Mouse (Mus musculus) CD8-positive naive resting alpha-beta T cell, adult 2 months (primary cell): Measurements from ENCODE around the gene Pde8b.
"Not testable (repeated sequence)": the region's sequence is repeated elsewhere in the genome, so short reads cannot be mapped to it uniquely, and the experiment has no call there.

ENCODE experiments used
- DNase-seq, 2 experiments: peaks; one replicate each; pipeline ENCODE4 v3.0.0; 2022; ENCODE audit warnings: low read depth in 2 of 2, low spot score in 2 of 2

Gene Pde8b

GRCm38 (mm10) chr13:95221882-95222568 is 28.1 kb downstream of the Pde8b start:
- DNase-seq, result no peak

- not testable (repeated sequence) for DNase-seq
Observed at GRCm38 (mm10) chr13:95215661-95216170, 34.4 kb downstream of the Pde8b start.

GRCm38 (mm10) chr13:95212320-95212719 is 37.8 kb downstream of the Pde8b start:
- no peak for DNase-seq

GRCm38 (mm10) chr13:95207301-95207700 is 42.8 kb downstream of the Pde8b start:
- DNase-seq, result not testable (repeated sequence)

GRCm38 (mm10) chr13:95202151-95202758 is 47.9 kb downstream of the Pde8b start:
- DNase-seq, result no peak

GRCm38 (mm10) chr13:95200817-95201216 is 49.3 kb downstream of the Pde8b start:
- DNase-seq, result no peak

GRCm38 (mm10) chr13:95200036-95200435 is 50.1 kb downstream of the Pde8b start:
- DNase-seq, result no peak

- DNase-seq, result no peak
Observed at GRCm38 (mm10) chr13:95196106-95196705, 53.9 kb downstream of the Pde8b start.

- DNase-seq, result no peak
Observed at GRCm38 (mm10) chr13:95191951-95192350, 58.2 kb downstream of the Pde8b start.

- no peak for DNase-seq
Observed at GRCm38 (mm10) chr13:95189111-95189510, 61.0 kb downstream of the Pde8b start.

GRCm38 (mm10) chr13:95187153-95187665 is 62.9 kb downstream of the Pde8b start:
- DNase-seq, result no peak

GRCm38 (mm10) chr13:95186741-95187035 is 63.4 kb downstream of the Pde8b start:
- no peak for DNase-seq

- DNase-seq, result no peak
Observed at GRCm38 (mm10) chr13:95185891-95186740, 64.0 kb downstream of the Pde8b start.

GRCm38 (mm10) chr13:95183686-95184085 is 66.5 kb downstream of the Pde8b start:
- no peak for DNase-seq

- DNase-seq, result no peak
Observed at GRCm38 (mm10) chr13:95180208-95180607, 69.9 kb downstream of the Pde8b start.

- no peak for DNase-seq
Observed at GRCm38 (mm10) chr13:95177326-95177725, 72.8 kb downstream of the Pde8b start.

- no peak for DNase-seq
Observed at GRCm38 (mm10) chr13:95176399-95176798, 73.7 kb downstream of the Pde8b start.

- DNase-seq, result no peak
Observed at GRCm38 (mm10) chr13:95174253-95174652, 75.9 kb downstream of the Pde8b start.

- DNase-seq, result no peak
Observed at GRCm38 (mm10) chr13:95172346-95172745, 77.8 kb downstream of the Pde8b start.

- no peak for DNase-seq
Observed at GRCm38 (mm10) chr13:95160211-95160610, 89.9 kb downstream of the Pde8b start.

- DNase-seq, result no peak
Observed at GRCm38 (mm10) chr13:95158986-95159385, 91.2 kb downstream of the Pde8b start.
